In the genomic region with DNA sequence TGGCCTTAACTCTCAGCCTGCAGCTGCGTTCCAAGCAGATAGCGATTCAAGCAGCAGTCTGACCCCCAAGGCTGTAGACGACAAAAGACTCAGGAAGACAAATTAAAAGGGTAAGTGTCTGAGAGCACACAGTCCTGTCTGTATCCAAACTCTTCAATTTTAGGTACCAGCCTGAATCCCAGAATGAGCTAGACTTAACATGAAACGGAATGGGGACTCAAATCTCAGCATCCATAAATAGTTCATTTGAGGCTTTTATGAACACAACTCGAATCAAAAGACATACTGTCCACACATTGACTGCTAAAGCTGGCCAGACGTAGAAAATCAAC, we compare ENCODE assay signal across 9 mouse cellular contexts. TPM values are rescaled to one million over a fixed set of nuclear protein-coding genes. Genes with fewer than 3 reads are reported as not detected.
DNase-seq lines count a peak whose midpoint lies in the region; ATAC-seq and TF ChIP-seq lines count a peak whose summit lies in the region.
"Had no signal": no experiment of that assay in that cellular context is flagged by ENCODE, and none has a peak within 500 bp of the region (broad histone marks: within the 10 kb centered on the region; RNA-seq: fewer than 3 reads in every experiment).

No protein-coding gene starts in this region.

- peaks cover 6% of the 10 kb centered on the region for H3K4me1 ChIP-seq in heart, embryonic 15.5 days (replicated peaks)
- H3K4me1 ChIP-seq in bone marrow, adult 2 months (ENCODE audit: control insufficient read depth, insufficient read depth, low read length): peaks cover 6% of the 10 kb centered on the region; the same call in 1 of the 2 replicates
- peaks cover 27% of the 10 kb centered on the region for H3K4me1 ChIP-seq in hindbrain, embryonic 12.5 days
- H3K4me1 ChIP-seq in midbrain, embryonic 11.5 days (ENCODE audit: control insufficient read depth, insufficient read depth, low read length): peaks cover 25% of the 10 kb centered on the region

- no peaks in the 10 kb centered on the region for H3K27me3 ChIP-seq in heart, embryonic 15.5 days
- no peaks in the 10 kb centered on the region for H3K27me3 ChIP-seq in hindbrain, embryonic 12.5 days
- no peaks in the 10 kb centered on the region for H3K27me3 ChIP-seq in midbrain, embryonic 11.5 days (ENCODE audit: control insufficient read depth, insufficient read depth, low read length)

- 15% methylated on average over 6 of the region's 6 CpGs for WGBS in heart, embryonic 15.5 days
- 55% methylated on average over 6 of the region's 6 CpGs for WGBS in bone marrow, adult 2 months
- 27% methylated on average over 6 of the region's 6 CpGs for WGBS in hindbrain, embryonic 12.5 days
- WGBS in midbrain, embryonic 11.5 days: 38% methylated on average over 6 of the region's 6 CpGs

- H3K9ac ChIP-seq in heart, embryonic 15.5 days: peak overlapping the region; percentile 62
- H3K9ac ChIP-seq in hindbrain, embryonic 12.5 days: peak overlapping the region; percentile 53
- peak overlapping the region; percentile 52 for H3K9ac ChIP-seq in midbrain, embryonic 11.5 days (ENCODE audit: low read length)

- no peak for TF ChIP-seq CTCF in bone marrow, adult 2 months (IDR thresholded peaks at IDR 0.05; ENCODE audit: control insufficient read depth, insufficient read depth, low read length)

- peak overlapping the region; percentile 62 for H3K4me2 ChIP-seq in heart, embryonic 15.5 days
- H3K4me2 ChIP-seq in hindbrain, embryonic 12.5 days (replicated peaks): peak overlapping the region; percentile 44
- peak overlapping the region; percentile 26 for H3K4me2 ChIP-seq in midbrain, embryonic 11.5 days

- peak overlapping the region; percentile 54 for H3K4me3 ChIP-seq in heart, embryonic 15.5 days
- peak overlapping the region; percentile 54 for H3K4me3 ChIP-seq in bone marrow, adult 2 months (replicated peaks; ENCODE audit: control insufficient read depth, low read depth, low read length)
- peak overlapping the region; percentile 36 for H3K4me3 ChIP-seq in hindbrain, embryonic 12.5 days
- H3K4me3 ChIP-seq in midbrain, embryonic 11.5 days (ENCODE audit: low read depth, low read length): no peak overlapping the region

- 0 out of 2 replicates have a peak, but pooled peaks have one; percentile 10 for ATAC-seq in heart, embryonic 15.5 days (replicated peaks; ENCODE audit: insufficient number of reproducible peaks, insufficient read depth, low FRiP score, low read depth)
- 0 out of 2 replicates have a peak, but pooled peaks have one; percentile 47 for ATAC-seq in hindbrain, embryonic 12.5 days (ENCODE audit: low FRiP score)
- ATAC-seq in midbrain, embryonic 11.5 days (ENCODE audit: low FRiP score): no peak

- no peak for TF ChIP-seq POLR2A in bone marrow, adult 2 months (IDR thresholded peaks at IDR 0.05; ENCODE audit: borderline replicate concordance, control insufficient read depth, low read depth, low read length)

- intact Hi-C loops in heart, postnatal 14 days (cut with DNase I): no loop called here

- H3K36me3 ChIP-seq in heart, embryonic 15.5 days: peaks cover 4% of the 10 kb centered on the region; the same call in 1 of the 2 replicates
- no peaks in the 10 kb centered on the region for H3K36me3 ChIP-seq in hindbrain, embryonic 12.5 days
- no peaks in the 10 kb centered on the region for H3K36me3 ChIP-seq in midbrain, embryonic 11.5 days (ENCODE audit: control insufficient read depth, insufficient read depth, low read length)

- H3K27ac ChIP-seq in heart, embryonic 15.5 days: peak overlapping the region; percentile 90
- no peak overlapping the region for H3K27ac ChIP-seq in bone marrow, adult 2 months (ENCODE audit: control insufficient read depth, insufficient read depth, low read depth, low read length, poor library complexity)
- H3K27ac ChIP-seq in hindbrain, embryonic 12.5 days: peak overlapping the region; percentile 92
- H3K27ac ChIP-seq in midbrain, embryonic 11.5 days (ENCODE audit: low read depth, low read length): peak overlapping the region; percentile 83

- DNase-seq in heart, postnatal 14 days: no peak
- DNase-seq in midbrain, embryonic 11.5 days (ENCODE audit: low spot score, missing footprints): peak; percentile 92
- DNase-seq in frontal cortex, adult 2 months (ENCODE audit: extremely low spot score in 1 of 2, low spot score in 1 of 2): no peak
- no peak for DNase-seq in right cerebral cortex, adult 18-20 months
- no peak for DNase-seq in B cell, adult 2 months
- DNase-seq: cerebellum, adult 11 months had no signal

- no peaks in the 10 kb centered on the region for H3K9me3 ChIP-seq in heart, embryonic 15.5 days (replicated peaks)
- no peaks in the 10 kb centered on the region for H3K9me3 ChIP-seq in hindbrain, embryonic 12.5 days (replicated peaks)
- no peaks in the 10 kb centered on the region for H3K9me3 ChIP-seq in midbrain, embryonic 11.5 days (ENCODE audit: control insufficient read depth, low read length)

RNA-seq across cellular contexts. Expression of gene Cers5, which starts 46.4 kb away (rescaled TPM):
- 47.6 and 51.1 TPM in 2 replicates for polyA plus RNA-seq in heart, embryonic 15.5 days (2015; fragmentation: Nextera tagmentation; extraction: Ambion mirVana)
- 10 to 100 TPM; 24.8 to 27.3 TPM for total RNA-seq in heart, postnatal 14 days (2021)
- polyA plus RNA-seq in bone marrow, adult 2 months (2011; ENCODE audit: insufficient read depth, insufficient read length, low replicate concordance, missing spikeins): 10.8 and 33.1 TPM in 2 replicates
- polyA plus RNA-seq in hindbrain, embryonic 12.5 days (2016; fragmentation: Nextera tagmentation; extraction: Ambion mirVana): 66.8 and 69.3 TPM in 2 replicates
- polyA plus RNA-seq in midbrain, embryonic 11.5 days (2014; fragmentation: Nextera tagmentation; extraction: Ambion mirVana): 57.8 and 59.6 TPM in 2 replicates
- 45.7 and 48.0 TPM in 2 replicates for polyA plus RNA-seq in frontal cortex, adult 2 months (2012; rRNA removed)

RNA-seq across cellular contexts. Expression of gene Lima1, which starts 56.2 kb away (rescaled TPM):
- polyA plus RNA-seq in heart, embryonic 15.5 days (2015; fragmentation: Nextera tagmentation; extraction: Ambion mirVana): 17.9 and 23.9 TPM in 2 replicates
- 10 to 100 TPM; 23.5 TPM for total RNA-seq in heart, postnatal 14 days (2021)
- polyA plus RNA-seq in bone marrow, adult 2 months (2011; ENCODE audit: insufficient read depth, insufficient read length, low replicate concordance, missing spikeins): 6.5 and 7.5 TPM in 2 replicates
- 36.1 and 44.3 TPM in 2 replicates for polyA plus RNA-seq in hindbrain, embryonic 12.5 days (2016; fragmentation: Nextera tagmentation; extraction: Ambion mirVana)
- 22.0 and 25.9 TPM in 2 replicates for polyA plus RNA-seq in midbrain, embryonic 11.5 days (2014; fragmentation: Nextera tagmentation; extraction: Ambion mirVana)
- 16.4 and 17.6 TPM in 2 replicates for polyA plus RNA-seq in frontal cortex, adult 2 months (2012; rRNA removed)
